ENCODE assay signal across 15 mouse cellular contexts in the genomic region with DNA sequence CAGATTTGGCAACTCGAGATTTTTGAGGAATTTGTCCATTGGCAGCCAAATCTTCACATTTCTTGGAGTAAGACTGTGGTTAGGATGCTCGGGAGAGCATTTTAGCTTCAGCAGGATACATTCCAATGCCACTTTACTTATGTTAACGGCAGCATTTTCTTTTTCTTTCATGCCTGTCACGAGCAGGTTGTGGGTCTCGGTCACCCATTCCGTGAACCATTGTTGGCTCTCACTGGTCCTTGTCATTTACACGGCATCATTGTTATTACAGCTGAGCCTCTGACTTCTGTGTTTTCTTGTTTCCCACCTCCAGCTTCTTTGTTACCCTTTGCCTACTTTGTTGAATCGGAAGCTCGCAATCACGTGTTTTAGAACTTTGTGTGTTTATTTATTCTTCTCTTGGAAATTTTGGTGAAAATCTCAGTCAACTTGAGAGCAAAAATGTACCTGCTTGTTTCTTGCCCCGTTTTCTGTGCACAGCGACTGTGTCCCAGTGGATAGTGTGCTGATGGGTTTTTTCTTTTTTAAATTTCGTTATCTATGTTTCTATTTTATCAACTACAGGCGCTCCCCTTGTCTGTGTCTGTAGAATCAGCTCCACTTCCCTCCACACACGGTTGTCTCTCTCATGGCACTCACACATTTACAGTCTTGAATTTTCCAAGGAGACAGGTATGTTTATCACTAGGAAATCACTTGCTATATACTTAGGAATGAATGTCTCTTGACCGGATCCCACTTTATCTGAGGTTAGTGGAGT.
DNase-seq lines count a peak whose midpoint lies in the region; ATAC-seq and TF ChIP-seq lines count a peak whose summit lies in the region.
"Had no signal": no experiment of that assay in that cellular context is flagged by ENCODE, and none has a peak within 500 bp of the region (broad histone marks: within the 10 kb centered on the region; RNA-seq: fewer than 3 reads in every experiment).

No protein-coding gene starts in this region.

- no peak for DNase-seq in gastrocnemius, adult 2 months
- no peak for DNase-seq in gastrocnemius, postnatal 14 days
- DNase-seq in left cerebral cortex, adult 2 months (ENCODE audit: extremely low spot score in 1 of 2, low spot score in 2 of 2), result no peak
- DNase-seq in left cerebral cortex, adult 11 months (ENCODE audit: low spot score), result no peak
- no peak for DNase-seq in spleen, postnatal 14 days (ENCODE audit: low spot score in 2 of 2)
- DNase-seq in spleen, postnatal 10 days (ENCODE audit: low spot score in 2 of 2), result no peak
- DNase-seq: adrenal gland, postnatal 25 days; liver, embryonic 13.5 days; thymus, postnatal 36 days had no signal

- peak overlapping the region; percentile 53; the same call in 1 of the 2 replicates for H3K27ac ChIP-seq in gastrocnemius, adult 2 months
- H3K27ac ChIP-seq in left cerebral cortex, adult 2 months, result peak overlapping the region; percentile 79
- H3K27ac ChIP-seq in hindbrain, embryonic 12.5 days, result no peak overlapping the region
- H3K27ac ChIP-seq in midbrain, embryonic 13.5 days, result no peak overlapping the region
- H3K27ac ChIP-seq: embryonic facial prominence, embryonic 13.5 days; kidney, postnatal 0 days; liver, embryonic 13.5 days; macrophage had no signal

- intact Hi-C loops in gastrocnemius, adult 2 months (cut with DNase I), result no loop called here
- intact Hi-C loops in gastrocnemius, postnatal 14 days (cut with DNase I; ENCODE audit: low total_unique reads), result no loop called here
- intact Hi-C loops in left cerebral cortex, adult 2 months (cut with DNase I), result loop anchor here (2.0 to 10.0 kb wide), 3 partner anchors 37 to 375 kb away; a partner anchor contains a TSS

- TF ChIP-seq CTCF in gastrocnemius, adult 2 months (IDR thresholded peaks at IDR 0.05), result no peak
- no peak for TF ChIP-seq CTCF in left cerebral cortex, adult 2 months (IDR thresholded peaks at IDR 0.05)

- no peak overlapping the region for H3K9ac ChIP-seq in hindbrain, embryonic 12.5 days
- H3K9ac ChIP-seq in midbrain, embryonic 13.5 days (replicated peaks), result no peak overlapping the region
- H3K9ac ChIP-seq: embryonic facial prominence, embryonic 13.5 days; liver, embryonic 13.5 days had no signal

- WGBS in hindbrain, embryonic 12.5 days, result 44% methylated on average over 16 of the region's 16 CpGs
- WGBS in midbrain, embryonic 13.5 days, result 48% methylated on average over 16 of the region's 16 CpGs

- H3K36me3 ChIP-seq in hindbrain, embryonic 12.5 days, result no peaks in the 10 kb centered on the region
- H3K36me3 ChIP-seq in midbrain, embryonic 13.5 days, result no peaks in the 10 kb centered on the region
- H3K36me3 ChIP-seq: embryonic facial prominence, embryonic 13.5 days; liver, embryonic 13.5 days had no signal

- H3K4me2 ChIP-seq in hindbrain, embryonic 12.5 days (replicated peaks), result peak overlapping the region; percentile 13; the same call in 1 of the 2 replicates
- 0 out of 2 replicates have a peak overlapping the region, but pooled peaks have one; percentile 4 for H3K4me2 ChIP-seq in midbrain, embryonic 13.5 days (replicated peaks)
- H3K4me2 ChIP-seq: embryonic facial prominence, embryonic 13.5 days; liver, embryonic 13.5 days had no signal

- H3K27me3 ChIP-seq in hindbrain, embryonic 12.5 days, result no peaks in the 10 kb centered on the region
- H3K27me3 ChIP-seq in midbrain, embryonic 13.5 days, result no peaks in the 10 kb centered on the region
- H3K27me3 ChIP-seq: embryonic facial prominence, embryonic 13.5 days; liver, embryonic 13.5 days had no signal

- peak overlapping the region; percentile 36 for H3K4me3 ChIP-seq in gastrocnemius, adult 2 months
- peak overlapping the region; percentile 13; the same call in 1 of the 2 replicates for H3K4me3 ChIP-seq in left cerebral cortex, adult 2 months
- H3K4me3 ChIP-seq in hindbrain, embryonic 12.5 days, result no peak overlapping the region
- H3K4me3 ChIP-seq in midbrain, embryonic 13.5 days (replicated peaks), result no peak overlapping the region
- H3K4me3 ChIP-seq: embryonic facial prominence, embryonic 13.5 days; liver, embryonic 13.5 days had no signal

- H3K4me1 ChIP-seq in hindbrain, embryonic 12.5 days, result peaks cover 6% of the 10 kb centered on the region; the same call in 1 of the 2 replicates
- H3K4me1 ChIP-seq in midbrain, embryonic 13.5 days (replicated peaks), result peaks cover 10% of the 10 kb centered on the region
- H3K4me1 ChIP-seq: liver, embryonic 13.5 days had no signal

- no peak for ATAC-seq in hindbrain, embryonic 12.5 days (ENCODE audit: low FRiP score)
- ATAC-seq in midbrain, embryonic 13.5 days, result no peak
- ATAC-seq: inflammation-experienced regulatory T-cells, adult 6 months had no signal

- H3K9me3 ChIP-seq in hindbrain, embryonic 12.5 days (replicated peaks), result 0 out of 2 replicates have a peak, but pooled peaks cover 7% of the 10 kb centered on the region
- no peaks in the 10 kb centered on the region for H3K9me3 ChIP-seq in midbrain, embryonic 13.5 days

Comparison
In these comparisons a context has a peak if more than half of its experiments do, and no peak if none do; other contexts are left out.
1. H3K27ac ChIP-seq: peak in gastrocnemius, adult 2 months (single experiment) and left cerebral cortex, adult 2 months (single experiment); none in hindbrain, embryonic 12.5 days (single experiment) and midbrain, embryonic 13.5 days (single experiment).
2. H3K4me3 ChIP-seq: peak in gastrocnemius, adult 2 months (single experiment) and left cerebral cortex, adult 2 months (single experiment); none in hindbrain, embryonic 12.5 days (single experiment) and midbrain, embryonic 13.5 days (single experiment).